Mouse (Mus musculus): ENCODE measurements around the gene Gsto2. TPM values are rescaled to one million over a fixed set of nuclear protein-coding genes. Genes with fewer than 3 reads are reported as not detected.

The Gsto2 gene
- total RNA-seq, 1 experiment from 2014 or later: 3.3 TPM

GRCm38 (mm10) chr19:47891562-47892312 is 26.4 kb downstream of the Gsto2 start:
- peak; percentile 58 for DNase-seq

GRCm38 (mm10) chr19:47893092-47893491 is 27.8 kb downstream of the Gsto2 start:
- no peak for DNase-seq

- DNase-seq: no peak
Measured at GRCm38 (mm10) chr19:47898472-47899079, 33.2 kb downstream of the Gsto2 start.

- no peak for DNase-seq
Measured at GRCm38 (mm10) chr19:47900012-47900411, 34.7 kb downstream of the Gsto2 start.

- DNase-seq: no peak
Measured at GRCm38 (mm10) chr19:47900558-47900957, 35.2 kb downstream of the Gsto2 start.

DNA sequence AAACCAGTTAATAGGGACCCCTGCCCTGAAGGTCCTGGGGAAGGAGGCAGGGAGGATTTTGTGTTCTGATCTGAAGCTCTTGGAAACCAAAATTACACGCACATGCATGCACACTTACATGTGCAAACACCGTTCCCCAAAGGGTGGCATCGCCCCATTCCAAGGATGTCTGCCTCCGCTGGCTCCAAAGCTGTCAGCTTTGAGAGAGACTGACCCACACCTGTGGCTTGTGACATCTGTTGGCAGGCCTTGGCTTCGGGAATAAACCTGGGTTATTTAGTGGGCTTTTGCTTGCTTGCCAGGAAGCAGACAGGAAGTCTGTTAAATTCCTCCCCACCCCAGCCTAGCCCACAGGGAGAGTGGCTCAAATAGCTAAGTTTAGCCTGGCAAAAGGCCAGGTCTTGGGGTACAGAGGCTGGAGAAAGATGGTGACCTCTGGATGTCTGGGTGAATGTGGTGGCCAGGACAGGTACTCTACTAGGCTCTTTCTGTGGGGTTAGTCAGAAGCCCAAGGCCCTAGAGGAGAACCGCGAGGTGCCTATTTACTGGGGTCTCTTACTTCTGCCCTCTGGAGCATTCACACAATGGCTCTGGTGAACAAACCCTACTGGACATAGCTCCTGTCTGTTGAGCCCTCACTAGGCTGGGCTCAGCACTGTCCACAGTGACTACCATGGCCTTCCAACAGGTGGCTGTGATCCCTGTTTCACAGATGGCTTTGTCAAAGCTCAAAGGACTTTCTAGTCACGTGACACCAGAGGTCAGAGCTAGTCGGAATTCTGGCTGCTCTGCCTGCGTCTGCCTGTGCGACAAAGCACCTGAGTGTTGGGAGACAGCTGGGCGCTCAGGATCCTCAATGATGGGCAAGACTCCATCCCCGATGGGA is 37.2 kb downstream of the Gsto2 start:
- peak; percentile 64 for DNase-seq

DNA sequence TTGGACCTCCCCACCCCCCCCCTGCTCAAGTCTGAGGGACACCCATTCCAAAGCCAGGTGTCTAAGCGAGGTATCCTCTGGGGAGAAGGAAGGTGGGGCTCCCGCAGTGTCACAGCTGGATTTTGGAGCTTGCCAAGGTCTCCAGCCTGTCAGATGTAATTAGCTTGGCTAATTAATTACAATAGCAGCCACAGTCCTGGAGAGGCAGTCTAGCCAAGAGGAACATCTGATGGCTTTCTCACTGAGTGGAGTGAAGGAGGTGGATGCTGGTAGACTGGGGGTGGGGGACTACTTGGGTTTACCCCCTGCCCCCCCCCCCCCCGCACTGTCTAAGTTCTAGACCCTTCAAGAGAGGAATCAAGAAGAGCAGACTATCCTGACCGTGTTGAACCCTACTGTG is 38.3 kb downstream of the Gsto2 start:
- no peak for DNase-seq

GRCm38 (mm10) chr19:47905081-47905480 is 39.7 kb downstream of the Gsto2 start:
- no peak for DNase-seq

GRCm38 (mm10) chr19:47905603-47906002 is 40.3 kb downstream of the Gsto2 start:
- DNase-seq: no peak

- peak; percentile 47 for DNase-seq
Measured at GRCm38 (mm10) chr19:47907596-47907995, 42.3 kb downstream of the Gsto2 start.

GRCm38 (mm10) chr19:47908961-47909371 is 43.6 kb downstream of the Gsto2 start:
- DNase-seq: peak; percentile 4

GRCm38 (mm10) chr19:47909387-47910116 is 44.2 kb downstream of the Gsto2 start:
- DNase-seq: peak; percentile 49

DNA sequence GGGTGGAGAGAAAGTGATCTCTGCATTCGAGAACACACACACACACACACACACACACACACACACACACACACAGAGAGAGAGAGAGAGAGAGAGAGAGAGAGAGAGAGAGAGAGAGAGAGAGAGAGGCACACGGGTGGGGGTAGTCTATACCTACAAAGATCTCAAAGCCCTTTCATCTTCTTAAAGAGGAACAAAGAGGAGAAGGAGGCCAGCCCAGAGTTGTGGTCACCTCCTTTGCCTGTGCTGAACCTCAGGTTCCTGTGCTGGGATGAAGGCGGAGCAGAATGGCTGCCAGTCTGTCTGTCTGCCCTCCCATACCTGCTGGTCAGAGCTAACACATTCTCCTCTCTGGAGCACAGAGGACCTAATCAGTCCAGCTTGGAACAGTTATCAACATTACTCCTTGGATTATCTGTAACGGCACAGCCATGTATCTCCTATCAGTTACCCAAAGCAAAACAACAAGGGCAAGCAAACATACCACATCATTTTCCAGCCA is 44.8 kb downstream of the Gsto2 start:
- no peak for DNase-seq

GRCm38 (mm10) chr19:47910751-47911150 is 45.4 kb downstream of the Gsto2 start:
- DNase-seq: no peak

- no peak for DNase-seq
Measured at GRCm38 (mm10) chr19:47913344-47913743, 48.0 kb downstream of the Gsto2 start.

GRCm38 (mm10) chr19:47914191-47914590 is 48.9 kb downstream of the Gsto2 start:
- no peak for DNase-seq

DNA sequence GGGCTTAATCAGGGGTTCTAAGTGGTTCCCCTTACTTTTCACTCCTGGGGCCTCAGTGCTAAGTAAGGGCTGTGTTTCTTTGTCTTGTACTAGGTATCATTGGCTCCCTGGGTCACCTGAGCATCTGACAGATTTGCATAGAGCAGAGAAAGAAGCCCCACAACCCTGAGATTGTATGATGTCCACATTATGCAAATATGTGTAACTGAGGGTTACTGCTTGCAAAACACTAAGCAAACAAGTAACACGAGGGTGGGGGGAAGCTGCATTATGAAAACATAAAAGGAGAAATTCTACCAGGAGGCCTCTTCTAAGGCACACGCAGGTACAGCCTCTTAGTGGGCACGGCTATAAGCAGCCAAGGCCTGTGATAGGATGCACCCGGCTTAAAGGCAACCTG is 49.9 kb downstream of the Gsto2 start:
- DNase-seq: no peak

DNA sequence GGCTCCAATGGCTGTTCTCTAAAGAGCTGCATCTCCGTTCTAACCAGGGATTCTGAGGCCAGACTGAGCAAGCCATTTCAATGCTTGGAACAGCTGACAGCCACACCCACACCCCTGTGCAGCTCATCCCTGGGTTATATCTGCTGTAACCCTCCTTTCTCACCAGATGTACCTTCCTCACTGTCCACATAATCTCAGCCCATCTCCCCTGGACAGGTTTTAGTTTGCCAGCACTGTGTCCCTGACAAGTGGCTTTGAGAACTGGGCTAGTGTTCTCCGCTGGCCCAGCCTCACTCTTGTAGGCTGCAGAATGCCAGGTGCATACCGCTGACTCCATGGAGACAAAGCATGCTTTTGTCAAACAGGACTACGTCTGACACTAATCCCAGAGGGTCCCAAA is 52.1 kb downstream of the Gsto2 start:
- no peak for DNase-seq

GRCm38 (mm10) chr19:47918016-47918415 is 52.7 kb downstream of the Gsto2 start:
- no peak for DNase-seq

DNA sequence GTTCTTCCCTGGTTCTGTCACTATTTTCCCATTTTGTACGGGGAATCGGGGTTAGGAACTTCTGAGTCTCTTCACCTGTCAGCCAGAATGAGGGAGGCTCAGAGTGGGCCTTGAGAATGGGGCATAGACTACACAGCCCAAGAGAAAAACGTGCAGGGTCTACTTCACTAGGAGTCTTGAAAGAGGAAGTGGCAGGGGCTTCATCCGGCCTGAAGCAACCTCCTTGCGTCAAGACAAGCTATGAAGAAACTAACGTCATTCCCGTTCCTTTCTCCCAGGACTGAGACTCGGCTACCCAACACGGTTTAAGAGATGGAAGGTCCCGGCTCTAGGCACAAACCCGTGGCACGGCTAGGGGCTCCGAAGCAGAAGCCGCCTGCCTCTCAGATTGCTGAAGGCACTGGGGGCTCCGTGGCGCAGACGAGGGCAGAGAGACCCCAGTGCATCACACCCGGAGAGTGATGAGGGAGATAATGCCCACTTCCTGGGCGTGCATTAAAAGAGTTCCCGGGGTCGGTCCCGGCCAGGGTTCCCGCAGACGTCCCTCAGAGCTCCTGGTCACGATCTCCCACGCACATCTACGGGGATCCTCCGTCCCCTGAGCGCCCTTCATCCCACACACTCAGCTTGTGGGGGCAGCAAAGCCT is 53.2 kb downstream of the Gsto2 start:
- DNase-seq: no peak

Data from adrenal gland, postnatal 14 days (tissue).